Mouse (Mus musculus) induced T-regulatory cell, adult 2 months (primary cell): ENCODE data around the gene Rnf150.

Source experiments
- DNase-seq: peaks from one replicate; pipeline ENCODE4 v3.0.0-alpha.2; 2012; ENCODE audit warnings: low read depth

Gene Rnf150

GRCm38 (mm10) chr8:82889062-82889720 is 26.0 kb downstream of the Rnf150 start:
- no peak for DNase-seq

DNA sequence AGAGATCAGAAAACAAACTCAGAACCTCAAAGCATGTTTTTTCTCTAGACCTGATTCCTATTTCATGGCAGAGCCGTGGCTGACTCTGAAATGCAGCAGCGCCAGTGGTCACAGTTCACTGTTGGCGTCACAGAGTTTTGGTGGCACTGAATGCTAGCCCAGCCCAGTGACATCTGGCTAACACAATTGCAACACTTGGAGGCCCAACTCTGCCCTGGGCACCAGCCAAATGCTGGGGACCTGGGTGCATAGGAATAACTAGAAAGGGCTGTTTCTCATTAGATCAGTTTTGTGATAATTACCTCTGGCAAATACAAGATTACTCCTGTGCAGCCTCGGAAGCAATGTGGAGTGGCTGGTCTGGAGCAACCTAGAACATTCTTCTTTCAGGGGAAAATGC is 31.9 kb downstream of the Rnf150 start:
- DNase-seq, result no peak

- no peak for DNase-seq
Observed at GRCm38 (mm10) chr8:82896796-82897195, 33.6 kb downstream of the Rnf150 start.

DNA sequence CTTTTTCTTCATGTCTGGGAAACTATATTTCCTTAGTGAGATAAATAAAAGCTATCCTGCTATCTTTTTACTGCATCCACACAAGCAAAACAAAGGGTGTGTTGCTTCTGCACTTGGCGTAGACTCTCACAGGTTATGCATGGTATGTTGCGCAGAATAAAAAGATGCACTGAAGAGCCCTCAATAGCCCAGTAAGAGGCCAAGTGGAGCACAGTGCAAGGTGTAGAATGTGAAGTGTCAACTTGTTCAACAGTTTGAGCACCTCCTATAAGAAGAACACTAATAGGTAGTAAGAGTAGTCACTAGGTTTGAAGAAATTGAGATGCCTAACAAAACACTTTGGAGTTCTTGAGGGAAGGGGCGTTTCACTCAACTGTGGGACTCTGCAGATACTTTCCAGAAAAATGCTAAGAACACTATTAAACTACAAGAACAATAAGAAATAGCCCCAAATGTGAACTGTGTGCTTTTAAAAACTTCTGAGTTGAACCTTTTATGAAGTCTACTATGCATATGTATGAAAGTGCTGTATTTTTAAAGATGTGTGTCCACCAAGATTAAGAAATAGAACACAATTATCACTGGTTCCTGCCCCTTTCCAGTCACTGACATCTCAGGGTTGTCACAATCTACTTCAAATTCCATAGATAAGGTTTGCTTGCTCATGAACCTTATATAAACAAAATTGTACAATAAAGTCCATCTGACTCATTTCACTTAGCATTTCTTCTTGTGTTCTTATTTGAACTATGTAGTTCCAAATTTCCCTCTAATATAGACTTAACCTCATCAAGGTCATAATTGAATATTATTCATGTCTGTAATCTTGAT is 34.7 kb downstream of the Rnf150 start:
- no peak for DNase-seq

- DNase-seq, result no peak
Observed at GRCm38 (mm10) chr8:82898459-82898841, 35.3 kb downstream of the Rnf150 start.

DNA sequence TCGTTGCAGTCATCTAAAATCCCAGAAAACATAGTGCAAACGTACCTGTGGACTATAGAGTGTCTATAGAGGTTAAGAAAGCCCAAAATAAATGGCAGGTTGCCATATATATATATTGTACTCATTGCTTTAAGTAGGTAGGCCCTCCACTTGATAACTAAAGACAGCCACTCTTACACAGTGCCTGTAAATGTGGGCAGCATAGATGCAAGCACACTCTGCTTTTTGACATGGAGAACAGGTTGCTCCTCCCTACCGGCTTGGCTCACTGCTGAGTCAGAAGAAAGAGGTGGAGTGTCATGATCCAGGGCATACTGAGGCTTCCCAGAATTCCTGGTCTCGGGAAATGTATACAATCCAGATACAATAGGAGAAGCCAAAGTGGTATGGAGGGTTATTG is 37.8 kb downstream of the Rnf150 start:
- DNase-seq, result no peak

- no peak for DNase-seq
Observed at GRCm38 (mm10) chr8:82901549-82902138, 38.5 kb downstream of the Rnf150 start.

GRCm38 (mm10) chr8:82903497-82903896 is 40.3 kb downstream of the Rnf150 start:
- DNase-seq, result no peak

GRCm38 (mm10) chr8:82907271-82907670 is 44.1 kb downstream of the Rnf150 start:
- DNase-seq, result no peak

DNA sequence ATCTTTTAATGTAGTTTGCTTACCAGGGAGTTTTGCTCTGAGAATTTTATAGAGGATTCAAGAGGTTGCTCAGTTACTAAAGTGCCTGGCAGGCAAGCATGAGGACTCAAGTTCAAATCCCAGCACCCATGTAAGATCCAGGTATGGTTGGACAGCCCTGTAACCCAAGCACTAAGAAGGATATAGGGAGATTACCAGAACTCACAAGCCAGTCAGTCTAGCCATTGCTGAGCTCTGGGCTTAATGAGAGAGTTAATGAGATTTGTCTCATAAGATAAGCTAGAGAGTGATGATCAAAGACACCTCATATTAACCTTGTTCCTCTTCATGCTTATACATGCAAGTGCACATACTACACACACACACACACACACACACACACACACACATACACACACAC is 48.3 kb downstream of the Rnf150 start:
- no peak for DNase-seq

DNA sequence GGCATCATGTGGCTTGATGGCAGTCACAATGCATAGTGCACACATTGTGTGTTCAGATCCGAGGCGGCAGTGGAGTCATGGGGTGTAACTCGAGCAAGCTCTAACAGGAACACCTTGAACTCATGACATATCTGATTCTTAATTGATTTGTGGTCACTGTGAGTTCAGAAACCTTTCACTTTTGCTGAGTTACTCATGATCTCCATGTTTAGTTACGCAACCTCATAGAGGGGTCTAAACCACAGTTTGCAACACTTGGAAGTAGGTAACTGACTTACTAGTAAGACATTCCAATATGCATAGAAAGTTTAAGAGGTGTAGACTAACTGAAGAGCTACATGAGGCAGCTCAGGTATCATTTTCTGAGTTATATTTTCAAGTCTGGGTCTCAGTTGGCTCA is 49.1 kb downstream of the Rnf150 start:
- DNase-seq, result no peak

GRCm38 (mm10) chr8:82914543-82914942 is 51.4 kb downstream of the Rnf150 start:
- no peak for DNase-seq

DNA sequence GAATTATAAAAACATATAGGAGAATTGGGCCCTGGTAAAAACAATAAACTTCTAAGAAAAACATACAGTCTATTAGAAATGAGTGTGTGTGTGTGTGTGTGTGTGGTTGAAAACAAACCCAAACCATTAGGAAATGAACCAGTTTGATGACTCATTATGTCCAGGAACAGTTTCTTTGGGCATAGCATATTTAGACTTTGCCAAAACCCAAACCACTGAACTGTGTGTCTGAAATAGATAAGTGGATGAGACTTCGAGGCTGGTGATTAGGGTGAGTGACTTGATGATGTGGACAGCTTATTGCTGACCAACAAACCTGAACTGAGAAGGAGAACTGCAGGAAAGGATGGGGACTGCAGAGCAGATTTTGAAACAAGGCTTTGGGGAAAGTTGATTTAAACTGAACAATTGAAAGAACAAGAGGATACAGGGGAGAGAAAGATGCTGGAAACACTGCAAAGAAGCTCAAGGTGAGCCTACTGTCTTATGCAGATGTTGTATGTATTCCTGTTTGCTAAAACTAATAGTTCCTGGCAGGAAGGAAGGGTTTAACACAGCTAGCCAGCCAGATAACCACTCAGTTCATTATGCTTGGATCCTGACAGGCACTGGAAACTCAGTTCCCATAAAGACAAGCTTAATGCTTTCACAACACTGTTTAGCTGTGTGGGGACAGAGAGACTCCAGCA is 53.8 kb downstream of the Rnf150 start:
- DNase-seq, result no peak

GRCm38 (mm10) chr8:82917540-82918316 is 54.6 kb downstream of the Rnf150 start:
- DNase-seq, result no peak

- no peak for DNase-seq
Observed at GRCm38 (mm10) chr8:82919676-82920075, 56.5 kb downstream of the Rnf150 start.

GRCm38 (mm10) chr8:82920124-82920523 is 57.0 kb downstream of the Rnf150 start:
- no peak for DNase-seq

DNA sequence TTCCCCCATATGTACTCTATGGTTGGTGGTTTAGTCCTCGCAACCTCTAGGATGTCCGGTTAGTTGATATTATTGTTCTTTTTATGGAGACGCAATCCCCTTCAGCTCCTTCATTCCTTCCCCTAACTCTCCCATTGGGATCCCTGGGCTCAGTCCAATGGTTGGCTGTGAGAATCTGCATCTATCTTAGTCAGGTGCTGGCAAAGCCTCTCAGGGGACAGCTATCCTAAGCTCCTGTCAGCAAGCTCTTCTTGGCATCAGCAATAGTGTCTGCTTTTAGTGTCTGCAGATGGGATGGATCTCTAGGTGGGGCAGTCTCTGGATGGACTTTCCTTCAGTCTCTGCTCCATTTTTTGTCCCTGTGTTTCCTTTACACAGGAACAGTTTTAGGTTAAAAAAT is 62.1 kb downstream of the Rnf150 start:
- DNase-seq, result no peak

DNA sequence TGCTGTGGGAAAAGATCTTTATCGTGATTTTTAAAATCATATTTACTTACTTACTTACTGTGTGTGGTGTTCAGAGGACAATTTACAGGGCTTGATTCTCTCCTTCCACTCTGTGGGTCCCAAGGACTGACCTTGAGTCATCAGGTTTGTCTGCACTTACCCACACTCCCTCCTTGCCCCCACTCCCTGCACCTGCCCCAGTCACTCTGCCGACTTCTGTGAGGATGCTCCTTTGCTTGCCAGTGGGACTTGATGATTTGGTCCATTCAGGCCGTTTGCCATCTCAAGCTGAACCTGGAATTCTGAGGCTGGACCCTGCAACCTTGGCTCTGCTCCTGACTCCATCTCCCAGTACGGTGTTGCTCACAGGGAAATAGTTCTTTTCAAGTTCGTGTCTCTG is 63.4 kb downstream of the Rnf150 start:
- no peak for DNase-seq

DNA sequence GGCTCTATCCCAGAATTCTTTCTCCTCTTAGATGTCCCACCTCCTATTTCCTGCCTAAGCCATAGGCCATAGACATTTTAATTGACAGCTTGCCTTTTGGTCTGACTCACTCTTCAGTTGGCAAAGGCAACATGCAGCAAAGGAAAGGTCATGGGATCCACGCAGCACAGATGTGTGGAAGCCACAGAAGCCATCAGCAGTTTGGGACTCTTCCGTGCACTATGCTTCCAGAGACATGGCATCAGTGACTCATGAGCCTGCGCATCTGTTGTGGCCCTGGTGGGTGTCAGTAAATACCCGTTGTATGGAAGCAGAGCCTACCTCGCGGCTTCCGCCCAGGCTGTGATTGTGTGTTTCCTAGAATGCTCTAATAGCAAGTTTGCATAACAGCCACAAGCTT is 68.4 kb downstream of the Rnf150 start:
- no peak for DNase-seq

- DNase-seq, result no peak
Observed at GRCm38 (mm10) chr8:82936162-82936561, 73.0 kb downstream of the Rnf150 start.

- no peak for DNase-seq
Observed at GRCm38 (mm10) chr8:82936866-82937265, 73.7 kb downstream of the Rnf150 start.

DNA sequence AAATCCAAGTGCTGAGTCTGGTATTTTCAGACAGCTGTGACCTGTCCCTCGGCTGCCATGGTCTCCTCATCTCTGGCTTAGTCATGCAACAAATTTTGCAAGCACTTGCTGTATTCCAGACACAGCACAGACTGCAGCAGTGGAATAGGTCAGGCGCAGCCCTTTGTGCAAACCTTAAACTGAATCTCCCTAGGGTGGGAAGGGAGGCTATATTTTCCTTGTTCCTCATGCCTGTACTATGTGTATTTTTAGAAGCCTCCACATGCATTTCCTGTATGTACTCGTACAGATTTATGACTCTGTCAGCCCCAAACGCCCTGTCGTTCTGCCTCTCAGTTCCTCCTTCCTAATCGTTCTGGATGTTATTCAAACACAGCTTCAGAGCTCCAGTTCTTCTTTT is 76.8 kb downstream of the Rnf150 start:
- DNase-seq, result no peak
